Mouse (Mus musculus): ENCODE measurements around the gene Ftsj1. TPM values are rescaled to one million over a fixed set of nuclear protein-coding genes. Genes with fewer than 3 reads are reported as not detected.
A peak's percentile ranks its signal among the peaks of the same experiment; 100 is the strongest.

Gene Ftsj1
- 17.0 and 20.1 TPM in 2 replicates for total RNA-seq (2012; rRNA removed)
- 17.7 and 22.3 TPM in 2 replicates for total RNA-seq (2014; rRNA removed)
- 29.1 and 31.6 TPM in 2 replicates for polyA plus RNA-seq (2012; ENCODE audit: insufficient read length, low read depth)

DNA sequence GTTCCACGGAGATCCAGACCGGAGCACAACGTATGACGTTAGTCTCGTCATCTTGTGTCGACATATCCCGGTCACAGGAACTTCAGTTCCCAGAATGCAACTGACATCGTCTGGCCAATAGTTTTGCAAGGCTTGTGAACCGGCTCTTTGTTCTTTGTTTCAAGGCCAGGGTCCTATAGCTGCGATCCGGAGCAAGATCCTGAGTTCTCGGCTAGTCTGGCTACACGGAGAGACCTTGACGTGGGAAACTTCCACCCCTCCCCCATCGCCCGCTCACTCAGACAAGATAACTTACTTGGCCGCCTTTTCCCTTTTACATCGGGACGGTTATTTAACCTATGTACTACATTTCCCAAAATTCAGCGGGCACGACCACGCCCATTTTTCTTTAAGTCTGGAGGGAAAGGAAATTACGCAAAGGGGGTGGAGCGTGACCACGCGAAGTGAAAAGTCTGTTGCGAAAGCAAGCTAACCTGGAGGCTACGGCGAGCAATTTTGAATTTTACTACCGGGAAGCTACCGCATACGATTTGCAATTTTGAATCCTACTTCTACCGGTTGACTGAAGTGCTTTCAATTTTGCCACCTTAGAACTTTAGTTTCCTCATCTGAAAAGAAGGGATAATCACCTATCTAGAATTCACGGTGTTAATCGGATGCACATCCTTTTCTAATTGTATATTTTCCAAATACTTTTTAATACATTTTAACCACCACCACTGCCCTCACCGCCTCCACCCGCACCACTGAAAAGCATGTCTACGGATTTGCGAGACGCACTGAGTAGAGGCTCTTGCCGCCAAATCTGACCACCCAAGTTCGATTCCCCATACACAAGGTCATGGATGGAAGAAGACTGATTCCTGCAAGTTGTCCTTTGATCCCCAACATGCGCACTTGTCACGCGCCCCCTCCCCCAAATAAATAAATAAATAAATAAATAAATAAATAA is at the start of gene Ftsj1:
TSS of gene Ftsj1 (minus strand) at position 73 of the 952 bp plus-strand sequence.
- dilution Hi-C loops (cut with MboI; ENCODE audit: extremely low pct_ligation_motif_present, extremely low pct_unique_long_range_greater_than_20kb, low sequenced_read_pairs) = no loop called here
- no peak for TF ChIP-seq PAX5 (IDR thresholded peaks at IDR 0.05; ENCODE audit: low read length)
- TF ChIP-seq IRF4 (IDR thresholded peaks at IDR 0.05; ENCODE audit: low read depth, low read length) = peak; percentile 18
- no peak for TF ChIP-seq SIN3A (IDR thresholded peaks at IDR 0.05; ENCODE audit: low read length)
- no peak for TF ChIP-seq BHLHE40 (IDR thresholded peaks at IDR 0.05; ENCODE audit: low read depth, low read length)
- TF ChIP-seq ZNF384 (IDR thresholded peaks at IDR 0.05; ENCODE audit: low read depth, low read length) = no peak
- TF ChIP-seq USF2 (conservative IDR thresholded peaks at IDR 0.05; ENCODE audit: low read depth, low read length) = no peak
- 0 out of 2 replicates have a peak, but pooled peaks have one; percentile 11 for TF ChIP-seq ETS1 (conservative IDR thresholded peaks at IDR 0.05; ENCODE audit: low read depth, low read length)
- peak; percentile 66; the same call in 1 of the 2 replicates for TF ChIP-seq MYC (IDR thresholded peaks at IDR 0.05; ENCODE audit: low read depth, low read length)
- TF ChIP-seq GABPA (IDR thresholded peaks at IDR 0.05; ENCODE audit: insufficient replicate concordance, low read depth, low read length) = peak; percentile 53; the same call in 1 of the 2 replicates
- no peak for TF ChIP-seq RCOR1 (conservative IDR thresholded peaks at IDR 0.05; ENCODE audit: low read depth, low read length)
- TF ChIP-seq ZMIZ1 (IDR thresholded peaks at IDR 0.05; ENCODE audit: low read depth, low read length) = peak; percentile 57; the same call in 1 of the 2 replicates
- TF ChIP-seq POLR2AphosphoS2 (IDR thresholded peaks at IDR 0.05; ENCODE audit: low read depth, low read length) = no peak
- no peak for TF ChIP-seq USF1 (IDR thresholded peaks at IDR 0.05; ENCODE audit: low read depth, low read length)
- TF ChIP-seq KAT2A (IDR thresholded peaks at IDR 0.05; ENCODE audit: insufficient replicate concordance, low read length) = peak; percentile 78; the same call in 1 of the 2 replicates
- peak; percentile 63 for TF ChIP-seq MXI1 (IDR thresholded peaks at IDR 0.05; ENCODE audit: low read depth, low read length)
- TF ChIP-seq NELFE (IDR thresholded peaks at IDR 0.05; ENCODE audit: low read depth, low read length) = peak; percentile 66
- no peak for TF ChIP-seq UBTF (IDR thresholded peaks at IDR 0.05; ENCODE audit: low read depth, low read length)
- TF ChIP-seq E2F4 (IDR thresholded peaks at IDR 0.05; ENCODE audit: insufficient replicate concordance, low read depth, low read length) = 0 out of 2 replicates have a peak, but pooled peaks have one; percentile 38
- 0 out of 2 replicates have a peak, but pooled peaks have one; percentile 36 for TF ChIP-seq MEF2A (IDR thresholded peaks at IDR 0.05; ENCODE audit: borderline replicate concordance, low read depth, low read length)
- TF ChIP-seq MAFK (IDR thresholded peaks at IDR 0.05; ENCODE audit: insufficient replicate concordance, low read length) = no peak
- TF ChIP-seq MAX (IDR thresholded peaks at IDR 0.05; ENCODE audit: low read length) = peak; percentile 69; the same call in 1 of the 2 replicates
- TF ChIP-seq POLR2A (IDR thresholded peaks at IDR 0.05; ENCODE audit: low read depth, low read length) = peak; percentile 62
- TF ChIP-seq EP300 (IDR thresholded peaks at IDR 0.05; ENCODE audit: low read length) = no peak
- TF ChIP-seq ZKSCAN1 (IDR thresholded peaks at IDR 0.05; ENCODE audit: borderline replicate concordance, low read depth, low read length) = no peak
- no peak for TF ChIP-seq ZC3H11A (IDR thresholded peaks at IDR 0.05; ENCODE audit: low read depth, low read length)
- TF ChIP-seq NRF1 (IDR thresholded peaks at IDR 0.05; ENCODE audit: low read depth, low read length) = no peak
- TF ChIP-seq JUND (conservative IDR thresholded peaks at IDR 0.05; ENCODE audit: low read depth, low read length) = no peak
- TF ChIP-seq TCF12 (IDR thresholded peaks at IDR 0.05; ENCODE audit: low read depth, low read length) = peak; percentile 36; the same call in 1 of the 2 replicates
- TF ChIP-seq JUN (IDR thresholded peaks at IDR 0.05; ENCODE audit: insufficient read depth, low read depth, low read length) = no peak
- peak; percentile 35; the same call in 1 of the 2 replicates for TF ChIP-seq ELF1 (IDR thresholded peaks at IDR 0.05; ENCODE audit: low read depth, low read length)
- peak; percentile 35; the same call in 1 of the 2 replicates for TF ChIP-seq TBP (conservative IDR thresholded peaks at IDR 0.05; ENCODE audit: low read depth, low read length)
- no peak for TF ChIP-seq CHD2 (IDR thresholded peaks at IDR 0.05; ENCODE audit: low read length)
- TF ChIP-seq CTCF (conservative IDR thresholded peaks at IDR 0.05 in 1 of 2, IDR thresholded peaks at IDR 0.05 in 1 of 2; ENCODE audit: low read depth in 2 of 2, low read length in 2 of 2) = no peak
- TF ChIP-seq HCFC1 (IDR thresholded peaks at IDR 0.05; ENCODE audit: low read depth, low read length) = peak; percentile 90
- Histone ChIP-seq H3K9ac (ENCODE audit: insufficient read depth, low read depth) (peak within 1 kb of the TSS; percentile 80), H3K4me3 (replicated peaks in 1 of 3; ENCODE audit: low read depth in 2 of 3, low read length in 2 of 3, poor library complexity in 1 of 3) (peak within 1 kb of the TSS; percentile 72 to 90 (median 87)), H3K4me2 (ENCODE audit: insufficient read depth, low read depth, poor library complexity, severe bottlenecking) (peak within 1 kb of the TSS; percentile 84), H3K27me3 (replicated peaks) (no peaks in the 10 kb centered on the region), H3K27ac (ENCODE audit: insufficient read depth, low read depth) (peak within 1 kb of the TSS; percentile 51; the same call in 1 of the 2 replicates), H3K79me2 (replicated peaks; ENCODE audit: control insufficient read depth, extremely low read depth, insufficient read depth, poor library complexity, severe bottlenecking) (0 out of 2 replicates have a peak, but pooled peaks cover 12% of the 10 kb centered on the region), H3K36me3 (replicated peaks in 1 of 2; ENCODE audit: control insufficient read depth in 1 of 2, insufficient read depth in 1 of 2, low read length in 1 of 2) (peaks cover 2 to 18% of the 10 kb centered on the region in 2 experiments), H3K9me3 (replicated peaks; ENCODE audit: low read length) (no peaks in the 10 kb centered on the region), H3K4me1 (ENCODE audit: control insufficient read depth in 1 of 2, insufficient read depth in 2 of 2) (peaks cover 0 to 7% of the 10 kb centered on the region in 2 experiments; a peak in 2 of 4 replicates)
- DNase-seq (ENCODE audit: extremely low read depth) = peak; percentile 89
- in situ Hi-C loops (cut with MboI; ENCODE audit: low pct_ligation_motif_present, low pct_unique_long_range_greater_than_20kb, low sequenced_read_pairs) = no loop called here
